Mouse (Mus musculus) heart, postnatal 14 days (tissue): ENCODE data around the gene Lingo4. TPM values are rescaled to one million over a fixed set of nuclear protein-coding genes. Genes with fewer than 3 reads are reported as not detected.

Source experiments
- DNase-seq, 2 experiments: peaks; one replicate each; pipeline ENCODE4 v3.0.0; 2021 to 2022
- intact Hi-C: fragments of 180-260 bp; cut with DNase I; formaldehyde crosslinking; loops from one replicate; pipeline ENCODE4 v1.15.1; 2025
- long read RNA-seq, 2 experiments: library from polyadenylated mRNA; stranded (forward); transcript quantifications; one replicate each; pipeline ENCODE4 v2.0.0; 2021
- total RNA-seq, 2 experiments: library from RNA; stranded (reverse); gene quantifications; 2 replicates each; pipeline ENCODE4 v1.2.3; 2021

Lingo4 gene
- total RNA-seq, result under 1 TPM; 0.14 to 0.37 TPM
- long read RNA-seq, experiment 1, result 0 reads
- long read RNA-seq, experiment 2, result 0 reads

GRCm38 (mm10) chr3:94398217-94398616 lies at the start of gene Lingo4:
TSS of gene Lingo4 (plus strand) at chr3:94398517.
- DNase-seq, result no peak
- intact Hi-C loops, result no loop called here

DNA sequence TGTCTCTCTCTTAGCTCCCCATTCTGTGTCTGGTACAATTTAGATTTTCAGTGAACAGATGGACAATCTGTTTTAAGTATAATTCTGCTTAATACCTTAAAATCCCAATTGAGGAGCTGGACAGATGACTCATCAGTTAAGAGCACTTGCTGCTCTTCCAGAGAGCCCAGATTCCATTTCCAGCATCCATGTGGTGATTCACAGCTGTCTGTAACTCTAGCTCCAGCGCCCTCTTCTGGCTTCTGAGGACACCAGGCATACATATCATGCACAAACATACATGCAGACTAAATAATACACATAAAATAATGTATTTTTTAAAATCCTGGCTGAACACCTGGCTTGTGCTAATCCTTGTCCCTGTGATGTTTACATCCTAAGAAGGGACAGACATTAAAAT lies 37.5 kb upstream of the Lingo4 start:
- DNase-seq, result no peak
- intact Hi-C loops, result no loop called here

- intact Hi-C loops, result no loop called here
- no peak for DNase-seq
These were observed 36.2 kb upstream of the Lingo4 start, which contains the start of gene C2cd4d for GRCm38 (mm10) chr3:94362138-94362537. TSS of gene C2cd4d (plus strand) at chr3:94362438.

GRCm38 (mm10) chr3:94363291-94364153 lies 34.8 kb upstream of the Lingo4 start:
- intact Hi-C loops, result no loop called here
- DNase-seq, result peak; percentile 54 to 57

DNA sequence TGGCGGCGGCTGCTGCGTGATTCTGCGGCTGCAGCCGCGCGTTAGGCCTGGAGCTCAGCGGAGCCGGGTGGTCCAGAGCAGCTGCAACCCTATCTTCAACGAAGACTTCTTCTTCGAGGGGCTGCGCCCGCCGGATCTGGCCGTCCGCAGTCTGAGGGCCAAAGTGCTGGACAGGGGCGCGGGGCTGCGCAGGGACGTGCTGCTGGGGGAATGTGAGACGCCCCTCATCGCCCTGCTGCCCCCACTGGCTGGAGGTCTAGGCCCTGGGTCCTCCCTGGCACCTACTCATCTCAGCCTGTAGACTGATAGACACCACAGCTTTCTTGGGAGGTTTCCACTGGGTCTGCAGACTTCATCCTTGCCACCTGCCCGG lies 34.2 kb upstream of the Lingo4 start:
- no peak for DNase-seq
- intact Hi-C loops, result no loop called here

DNA sequence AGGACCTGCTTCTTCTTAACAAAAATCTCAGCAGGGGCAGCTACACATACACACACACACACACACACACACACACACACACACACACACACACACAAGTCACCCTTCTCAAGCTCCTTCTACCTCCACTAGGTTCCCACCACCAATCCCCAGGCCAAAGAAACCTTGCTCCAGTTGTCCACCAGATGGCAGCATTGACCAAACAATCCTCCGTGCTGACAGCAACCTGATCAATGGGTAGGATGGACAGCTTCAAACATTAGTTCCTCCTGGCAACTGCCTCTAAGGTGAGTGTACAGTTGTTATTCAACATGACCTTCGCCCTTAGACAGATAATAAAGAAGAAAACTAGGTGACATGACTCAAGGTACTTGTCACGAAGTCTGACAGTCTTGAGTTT lies 31.6 kb upstream of the Lingo4 start:
- intact Hi-C loops, result loop anchor here (2.0 to 5.0 kb wide), 4 partner anchors 76 to 536 kb away; partner anchors contain the start of genes Mrpl9 and Oaz3
- peak; percentile 74 to 81 for DNase-seq

- intact Hi-C loops, result loop anchor here (2.0 to 5.0 kb wide), 4 partner anchors 75 to 535 kb away; partner anchors contain the start of genes Mrpl9 and Oaz3
- DNase-seq, result no peak
These were observed 30.8 kb upstream of the Lingo4 start for GRCm38 (mm10) chr3:94367511-94367910.

- DNase-seq, result no peak
- intact Hi-C loops, result loop anchor here (5.0 kb wide), 3 partner anchors 74 to 234 kb away; partner anchors contain the start of genes Mrpl9 and Oaz3
These were observed 29.7 kb upstream of the Lingo4 start for GRCm38 (mm10) chr3:94368631-94369030.

GRCm38 (mm10) chr3:94369709-94370108 lies 28.6 kb upstream of the Lingo4 start:
- intact Hi-C loops, result loop anchor here (5.0 kb wide), 3 partner anchors 73 to 233 kb away; partner anchors contain the start of genes Mrpl9 and Oaz3
- DNase-seq, result no peak

DNA sequence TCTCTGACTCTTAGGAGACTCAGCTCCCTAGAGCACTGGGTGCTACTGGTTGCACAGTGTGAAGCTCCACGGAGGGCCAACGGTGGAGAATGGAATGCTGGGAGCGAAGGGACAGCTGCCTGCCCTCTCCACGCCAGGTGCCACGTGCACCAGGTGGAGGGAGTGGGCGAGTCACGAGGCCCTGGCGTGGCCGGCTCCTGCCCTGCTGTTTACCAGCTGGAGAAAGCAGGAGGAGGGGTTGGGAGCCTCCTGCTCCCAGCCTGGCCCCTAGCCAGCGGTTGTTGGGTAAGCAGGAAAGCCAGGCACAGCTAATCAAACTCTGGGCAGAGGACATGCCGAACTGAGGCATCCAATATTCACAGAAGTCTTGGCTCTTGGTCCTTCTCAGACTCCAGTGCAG lies 26.7 kb upstream of the Lingo4 start:
- DNase-seq, result peak; percentile 83 to 88
- intact Hi-C loops, result no loop called here

GRCm38 (mm10) chr3:94372038-94372437 lies 26.3 kb upstream of the Lingo4 start:
- intact Hi-C loops, result no loop called here
- no peak for DNase-seq

GRCm38 (mm10) chr3:94372641-94373040 lies 25.7 kb upstream of the Lingo4 start, which contains the start of gene Rorc:
TSS of gene Rorc (plus strand) at chr3:94372794.
- intact Hi-C loops, result no loop called here
- DNase-seq, result peak; percentile 49 to 59

DNA sequence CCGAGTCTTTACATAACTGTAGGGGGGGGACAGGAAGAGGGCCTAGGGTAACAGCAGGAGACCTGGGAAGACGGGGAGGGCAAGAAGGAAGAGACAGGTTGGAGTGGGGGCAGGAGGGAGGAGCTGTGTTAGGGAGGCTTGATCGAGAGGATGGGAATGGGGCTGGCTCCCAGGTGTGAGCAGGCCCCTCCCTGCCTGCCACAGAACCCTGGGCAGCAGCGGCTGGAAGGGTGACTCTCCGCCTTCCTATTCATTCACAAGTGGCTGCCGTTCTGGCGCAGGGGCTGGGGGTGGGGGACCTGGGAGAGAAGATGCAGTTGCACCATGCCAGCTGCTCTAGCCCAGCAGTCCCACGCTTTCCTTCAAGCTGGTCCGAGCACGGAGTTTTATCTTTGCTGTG lies 25.2 kb upstream of the Lingo4 start:
- DNase-seq, result no peak
- intact Hi-C loops, result no loop called here

GRCm38 (mm10) chr3:94373597-94374011 lies 24.7 kb upstream of the Lingo4 start:
- DNase-seq, result peak in 1 of 2 experiments; percentile 14
- intact Hi-C loops, result no loop called here

DNA sequence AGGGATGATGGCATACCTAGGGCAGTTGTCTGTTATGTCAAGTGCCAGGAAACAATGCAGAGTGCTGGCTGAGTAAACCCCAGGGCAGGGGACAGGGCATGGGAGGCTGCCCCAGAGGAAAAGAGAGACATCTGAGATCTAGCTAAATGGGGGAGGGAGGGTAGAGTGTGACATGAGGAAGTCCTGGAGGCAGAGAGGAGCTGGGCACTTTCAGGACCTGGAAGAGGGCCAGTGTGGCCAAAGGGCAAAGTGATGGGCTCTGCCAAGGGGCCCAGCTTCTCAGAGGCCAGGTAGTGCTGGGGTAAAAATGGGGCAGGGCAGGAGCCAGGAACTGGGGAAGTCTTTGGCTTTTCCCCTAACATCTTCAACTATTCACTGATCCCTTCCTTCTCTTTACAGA lies 23.7 kb upstream of the Lingo4 start:
- intact Hi-C loops, result no loop called here
- DNase-seq, result no peak

- no peak for DNase-seq
- intact Hi-C loops, result no loop called here
These were observed 23.2 kb upstream of the Lingo4 start for GRCm38 (mm10) chr3:94375146-94375545.

DNA sequence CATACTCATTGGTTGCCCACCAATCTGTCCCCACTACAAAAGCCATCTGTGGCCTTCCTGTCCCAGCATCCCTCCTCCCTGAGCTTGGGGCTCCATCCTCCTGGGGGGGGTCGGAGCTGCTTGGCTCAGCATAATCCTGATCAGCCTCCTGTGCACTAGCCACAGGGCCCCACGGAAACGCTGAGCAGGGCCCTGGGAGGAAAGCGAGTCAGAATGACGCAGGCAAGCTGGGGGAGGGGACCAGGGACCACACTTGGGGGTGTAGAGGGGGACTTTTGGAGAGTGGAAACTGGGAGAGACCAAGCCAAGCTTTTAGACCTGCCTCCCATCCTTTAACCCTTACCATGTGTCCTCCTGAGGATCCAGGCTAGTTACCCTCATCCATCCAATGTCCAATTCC lies 22.5 kb upstream of the Lingo4 start:
- no peak for DNase-seq
- intact Hi-C loops, result no loop called here

DNA sequence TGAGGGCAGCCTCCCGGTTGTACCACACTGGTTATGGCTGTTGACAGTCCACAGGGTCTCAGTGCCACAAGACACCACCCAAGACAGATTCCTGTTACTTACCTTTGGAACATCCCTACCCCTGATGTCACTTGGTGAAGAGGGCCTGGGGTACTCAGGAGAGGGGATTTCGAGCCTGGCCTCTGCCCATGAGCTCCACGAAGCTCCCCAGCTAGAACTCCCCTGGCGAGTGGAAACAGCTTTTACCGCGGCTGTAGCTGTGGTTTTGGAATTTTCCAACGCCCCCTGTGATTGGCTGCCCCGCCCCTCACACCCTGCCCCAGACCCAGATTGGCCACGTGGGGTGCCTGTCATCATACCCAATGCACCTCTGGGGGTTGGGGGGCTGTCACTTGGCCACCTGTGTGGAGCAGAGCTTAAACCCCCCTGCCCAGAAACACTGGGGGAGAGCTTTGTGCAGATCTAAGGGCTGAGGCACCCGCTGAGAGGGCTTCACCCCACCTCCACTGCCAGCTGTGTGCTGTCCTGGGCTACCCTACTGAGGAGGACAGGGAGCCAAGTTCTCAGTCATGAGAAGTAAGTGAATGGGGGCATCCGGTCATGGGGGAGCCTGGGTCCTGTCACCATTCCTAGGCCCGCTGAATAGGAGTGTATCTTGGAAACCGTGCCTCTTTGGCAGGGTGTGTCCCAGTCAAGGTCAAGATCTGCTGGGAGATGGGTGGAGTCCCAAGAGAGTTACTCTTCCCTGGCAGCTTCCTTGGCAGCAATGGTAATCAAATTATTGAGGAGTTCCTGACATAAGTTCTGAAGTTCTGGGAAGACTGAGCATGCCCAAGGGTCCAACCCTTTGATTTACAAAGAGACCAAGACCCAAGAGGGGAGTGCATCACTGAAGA lies 21.0 kb upstream of the Lingo4 start:
- no peak for DNase-seq
- intact Hi-C loops, result no loop called here

DNA sequence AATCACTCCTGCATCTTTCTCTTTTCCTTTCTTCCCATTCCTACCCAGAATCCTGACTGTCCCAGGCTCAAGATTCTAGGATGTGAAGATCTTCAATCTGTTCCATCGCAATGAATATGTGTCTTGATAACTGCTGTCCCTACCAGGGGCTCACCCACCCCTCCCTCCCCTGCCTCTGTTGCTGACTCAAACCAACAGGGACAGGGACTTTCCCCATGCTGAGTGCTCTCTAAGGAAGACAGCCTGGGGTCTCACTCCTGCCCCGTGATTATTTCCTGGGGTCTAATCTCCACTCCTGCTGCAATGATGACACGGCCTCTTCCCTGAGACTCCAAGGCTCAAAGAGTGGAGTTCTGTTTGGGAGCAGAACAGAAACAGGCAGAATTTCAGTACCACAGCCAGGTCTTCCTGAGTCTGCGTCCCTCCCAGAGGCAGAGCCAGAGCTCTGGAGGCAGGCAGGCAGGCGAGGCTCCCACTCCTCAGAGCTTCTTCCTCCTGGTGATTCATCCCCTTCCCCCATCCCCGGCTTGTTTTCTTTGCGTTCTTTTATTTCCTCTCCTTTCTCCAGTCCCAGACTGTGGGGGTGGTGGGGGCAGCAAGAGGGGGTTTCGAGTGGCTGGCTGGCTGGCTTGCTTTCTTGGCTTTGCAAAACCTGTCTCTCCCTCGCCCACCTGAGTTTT lies 18.3 kb upstream of the Lingo4 start:
- no peak for DNase-seq
- intact Hi-C loops, result no loop called here

DNA sequence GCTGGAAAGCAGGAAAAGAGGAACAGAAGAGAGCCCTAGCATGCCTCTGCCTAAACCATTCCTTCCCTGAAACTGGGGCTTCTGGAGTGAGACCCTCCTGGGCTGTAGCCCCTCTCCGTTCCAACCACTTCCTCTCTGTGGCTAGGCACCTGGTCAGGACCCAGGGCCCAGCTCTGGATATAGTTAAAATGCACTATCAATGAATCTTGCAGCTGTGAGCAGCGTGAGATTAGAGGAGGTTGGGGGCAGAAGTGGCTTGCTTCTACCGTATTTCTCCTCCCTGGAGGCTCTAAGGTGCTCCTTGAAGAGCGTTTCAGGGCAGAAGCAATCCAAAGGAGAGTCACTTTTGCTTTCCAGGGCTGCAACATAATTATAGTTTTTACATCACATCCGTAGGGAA lies 16.0 kb upstream of the Lingo4 start:
- intact Hi-C loops, result no loop called here
- no peak for DNase-seq
